Mouse (Mus musculus) limb, embryonic 14.5 days (tissue): ENCODE data around the gene Tas2r124. TPM values are rescaled to one million over a fixed set of nuclear protein-coding genes. Genes with fewer than 3 reads are reported as not detected.

Experiments
- ATAC-seq: fragments of 200-750 bp; cut with Nextera tagmentation; 2 replicates; pipeline ENCODE4 v1.8.0; 2017; ENCODE audit warnings: low read depth, moderate number of reproducible peaks, moderate TSS enrichment; ENCODE audit not compliant: low FRiP score
- DNase-seq: peaks from one replicate; pipeline ENCODE4 v3.0.0-alpha.2; 2015; ENCODE audit warnings: low spot score
- H3K27ac ChIP-seq: fragments of 300-500 bp; sonication (generic); replicated peaks from 2 replicates; pipeline ENCODE4 v1.5.1; 2014; ENCODE audit warnings: low read depth, mild to moderate bottlenecking, low read length, moderate library complexity, mixed read lengths
- H3K27me3 ChIP-seq: fragments of 300-500 bp; sonication (generic); 2 replicates; pipeline ENCODE4 v1.6.1; 2014; ENCODE audit warnings: low read length, mixed read lengths; ENCODE audit not compliant: control insufficient read depth, insufficient read depth
- H3K36me3 ChIP-seq: fragments of 300-500 bp; sonication (generic); 2 replicates; pipeline ENCODE4 v1.6.1; 2014; ENCODE audit warnings: mild to moderate bottlenecking, low read length, moderate library complexity, mixed read lengths; ENCODE audit not compliant: control insufficient read depth, insufficient read depth
- H3K4me1 ChIP-seq: fragments of 300-500 bp; sonication (generic); 2 replicates; pipeline ENCODE4 v1.6.1; 2014; ENCODE audit warnings: antibody characterized with exemption, low read length, mixed read lengths; ENCODE audit not compliant: control insufficient read depth, insufficient read depth
- H3K4me2 ChIP-seq: fragments of 300-500 bp; sonication (generic); replicated peaks from 2 replicates; pipeline ENCODE4 v1.6.1; 2014; ENCODE audit warnings: low read depth, mild to moderate bottlenecking, low read length, moderate library complexity; ENCODE audit not compliant: severe bottlenecking
- H3K4me3 ChIP-seq: fragments of 300-500 bp; sonication (generic); replicated peaks from 2 replicates; pipeline ENCODE4 v1.5.1; 2014; ENCODE audit warnings: low read length
- H3K9ac ChIP-seq: fragments of 300-500 bp; sonication (generic); 2 replicates; pipeline ENCODE4 v1.6.1; 2014; ENCODE audit warnings: mild to moderate bottlenecking, low read depth, low read length, moderate library complexity; ENCODE audit not compliant: severe bottlenecking
- H3K9me3 ChIP-seq: fragments of 300-500 bp; sonication (generic); 2 replicates; pipeline ENCODE4 v1.6.1; 2016; ENCODE audit warnings: low read length; ENCODE audit not compliant: control insufficient read depth
- POLR2A ChIP-seq: fragments of 200-500 bp; IDR thresholded peaks from 2 replicates; pipeline ENCODE4 v1.8.0; 2012; ENCODE audit warnings: inconsistent platforms, mild to moderate bottlenecking, moderate library complexity, borderline replicate concordance; ENCODE audit not compliant: insufficient read depth, insufficient read length; ENCODE audit errors: extremely low read depth
- WGBS: fragments of 180-500 bp; shearing (Covaris S2); extraction: QIAGEN DNeasy Blood & Tissue Kit; methylation state at CpG from one replicate; pipeline ENCODE4 v1.1.7; 2014; 5-methylcytosine and 5-hydroxymethylcytosine counted together
- polyA plus RNA-seq, 2 experiments: library from polyadenylated mRNA; depleted of rRNA in 1 of 2; stranded (reverse) in 1 of 2; unstranded in 1 of 2; fragments of >200 nt; fragmentation: Nextera tagmentation in 1 of 2; extraction: Ambion mirVana in 1 of 2; gene quantifications; 2 replicates each; pipeline versions ENCODE4 v1.2.1 to v1.2.3; 2012 to 2014

Gene Tas2r124
- polyA plus RNA-seq, 2 experiments: not detected

- Histone ChIP-seq H3K4me1 (no peaks in the 10 kb centered on the region), H3K9ac (no peak within 1 kb of the TSS), H3K36me3 (no peaks in the 10 kb centered on the region), H3K27me3 (no peaks in the 10 kb centered on the region), H3K4me3 (no peak within 1 kb of the TSS), H3K27ac (no peak within 1 kb of the TSS), H3K9me3 (no peaks in the 10 kb centered on the region), H3K4me2 (no peak within 1 kb of the TSS)
- ATAC-seq: no peak
- DNase-seq: no peak
- TF ChIP-seq POLR2A: no peak
These were observed 23.5 kb downstream of the Tas2r124 start, which contains the start of gene Tas2r136 for GRCm38 (mm10) chr6:132778062-132778461. Gene Tas2r136 (minus strand): TSS chr6:132778162.

- Histone ChIP-seq H3K9ac (no peak overlapping the region), H3K4me1 (no peaks in the 10 kb centered on the region), H3K27me3 (no peaks in the 10 kb centered on the region), H3K9me3 (no peaks in the 10 kb centered on the region), H3K27ac (no peak overlapping the region), H3K4me2 (no peak overlapping the region), H3K4me3 (no peak overlapping the region), H3K36me3 (no peaks in the 10 kb centered on the region)
- ATAC-seq: no peak
- no peak for DNase-seq
- no peak for TF ChIP-seq POLR2A
- WGBS: 41% methylated on average over 1 of the region's 1 CpGs
These were observed 40.9 kb downstream of the Tas2r124 start for GRCm38 (mm10) chr6:132795393-132795792.

- Histone ChIP-seq H3K4me3 (no peak within 1 kb of the TSS), H3K4me2 (no peak within 1 kb of the TSS), H3K27ac (no peak within 1 kb of the TSS), H3K36me3 (no peaks in the 10 kb centered on the region), H3K27me3 (no peaks in the 10 kb centered on the region), H3K9ac (no peak within 1 kb of the TSS), H3K9me3 (no peaks in the 10 kb centered on the region), H3K4me1 (no peaks in the 10 kb centered on the region)
- no peak for ATAC-seq
- DNase-seq: no peak
- no peak for TF ChIP-seq POLR2A
- 65% methylated on average over 1 of the region's 1 CpGs for WGBS
These were observed 48.0 kb downstream of the Tas2r124 start, which contains the start of gene Tas2r117 for GRCm38 (mm10) chr6:132802518-132802917. Gene Tas2r117 (plus strand): TSS chr6:132802818.

Other genes starting within 250 kb of the Tas2r124 start
- gene Prh1, start 184.9 kb upstream of the Tas2r124 start, polyA plus RNA-seq (2012; rRNA removed): not detected in 2 replicates
- not detected in 2 replicates for gene Prh1, start 184.9 kb upstream of the Tas2r124 start, polyA plus RNA-seq (2014; fragmentation: Nextera tagmentation; extraction: Ambion mirVana)
- not detected in 2 replicates for gene Prp2, start 158.8 kb upstream of the Tas2r124 start, polyA plus RNA-seq (2012; rRNA removed)
- not detected in 2 replicates for gene Prp2, start 158.8 kb upstream of the Tas2r124 start, polyA plus RNA-seq (2014; fragmentation: Nextera tagmentation; extraction: Ambion mirVana)
- not detected in 2 replicates for gene A630073D07Rik, start 103.2 kb upstream of the Tas2r124 start, polyA plus RNA-seq (2012; rRNA removed)
- not detected in 2 replicates for gene A630073D07Rik, start 103.2 kb upstream of the Tas2r124 start, polyA plus RNA-seq (2014; fragmentation: Nextera tagmentation; extraction: Ambion mirVana)
- gene Tas2r120, start 97.8 kb upstream of the Tas2r124 start, polyA plus RNA-seq (2012; rRNA removed): not detected in 2 replicates
- not detected in 2 replicates for gene Tas2r120, start 97.8 kb upstream of the Tas2r124 start, polyA plus RNA-seq (2014; fragmentation: Nextera tagmentation; extraction: Ambion mirVana)
- gene Tas2r121, start 53.7 kb upstream of the Tas2r124 start, polyA plus RNA-seq (2012; rRNA removed): not detected in 2 replicates
- gene Tas2r121, start 53.7 kb upstream of the Tas2r124 start, polyA plus RNA-seq (2014; fragmentation: Nextera tagmentation; extraction: Ambion mirVana): not detected in 2 replicates
- not detected in 2 replicates for gene Tas2r122, start 42.8 kb upstream of the Tas2r124 start, polyA plus RNA-seq (2012; rRNA removed)
- not detected in 2 replicates for gene Tas2r122, start 42.8 kb upstream of the Tas2r124 start, polyA plus RNA-seq (2014; fragmentation: Nextera tagmentation; extraction: Ambion mirVana)
- gene Tas2r115, start 16.7 kb upstream of the Tas2r124 start, polyA plus RNA-seq (2012; rRNA removed): not detected in 2 replicates
- not detected in 2 replicates for gene Tas2r115, start 16.7 kb upstream of the Tas2r124 start, polyA plus RNA-seq (2014; fragmentation: Nextera tagmentation; extraction: Ambion mirVana)
- not detected in 2 replicates for gene Tas2r102, start 7.4 kb downstream of the Tas2r124 start, polyA plus RNA-seq (2012; rRNA removed)
- not detected in 2 replicates for gene Tas2r102, start 7.4 kb downstream of the Tas2r124 start, polyA plus RNA-seq (2014; fragmentation: Nextera tagmentation; extraction: Ambion mirVana)
- gene Tas2r136, start 23.4 kb downstream of the Tas2r124 start, polyA plus RNA-seq (2012; rRNA removed): not detected in 2 replicates
- gene Tas2r136, start 23.4 kb downstream of the Tas2r124 start, polyA plus RNA-seq (2014; fragmentation: Nextera tagmentation; extraction: Ambion mirVana): not detected in 2 replicates
- gene Tas2r117, start 48.1 kb downstream of the Tas2r124 start, polyA plus RNA-seq (2012; rRNA removed): not detected in 2 replicates
- not detected in 2 replicates for gene Tas2r117, start 48.1 kb downstream of the Tas2r124 start, polyA plus RNA-seq (2014; fragmentation: Nextera tagmentation; extraction: Ambion mirVana)
- gene Tas2r123, start 92.4 kb downstream of the Tas2r124 start, polyA plus RNA-seq (2012; rRNA removed): not detected in 2 replicates
- not detected in 2 replicates for gene Tas2r123, start 92.4 kb downstream of the Tas2r124 start, polyA plus RNA-seq (2014; fragmentation: Nextera tagmentation; extraction: Ambion mirVana)
- gene Tas2r116, start 100.7 kb downstream of the Tas2r124 start, polyA plus RNA-seq (2012; rRNA removed): not detected in 2 replicates
- gene Tas2r116, start 100.7 kb downstream of the Tas2r124 start, polyA plus RNA-seq (2014; fragmentation: Nextera tagmentation; extraction: Ambion mirVana): not detected in 2 replicates
- not detected in 2 replicates for gene Tas2r110, start 113.3 kb downstream of the Tas2r124 start, polyA plus RNA-seq (2012; rRNA removed)
- gene Tas2r110, start 113.3 kb downstream of the Tas2r124 start, polyA plus RNA-seq (2014; fragmentation: Nextera tagmentation; extraction: Ambion mirVana): not detected in 2 replicates
- not detected in 2 replicates for gene Tas2r113, start 138.3 kb downstream of the Tas2r124 start, polyA plus RNA-seq (2012; rRNA removed)
- gene Tas2r113, start 138.3 kb downstream of the Tas2r124 start, polyA plus RNA-seq (2014; fragmentation: Nextera tagmentation; extraction: Ambion mirVana): not detected in 2 replicates
- not detected in 2 replicates for gene Tas2r125, start 154.9 kb downstream of the Tas2r124 start, polyA plus RNA-seq (2012; rRNA removed)
- not detected in 2 replicates for gene Tas2r125, start 154.9 kb downstream of the Tas2r124 start, polyA plus RNA-seq (2014; fragmentation: Nextera tagmentation; extraction: Ambion mirVana)
- gene Tas2r129, start 196.4 kb downstream of the Tas2r124 start, polyA plus RNA-seq (2012; rRNA removed): not detected in 2 replicates
- not detected in 2 replicates for gene Tas2r129, start 196.4 kb downstream of the Tas2r124 start, polyA plus RNA-seq (2014; fragmentation: Nextera tagmentation; extraction: Ambion mirVana)
- not detected in 2 replicates for gene Tas2r131, start 203.2 kb downstream of the Tas2r124 start, polyA plus RNA-seq (2012; rRNA removed)
- gene Tas2r131, start 203.2 kb downstream of the Tas2r124 start, polyA plus RNA-seq (2014; fragmentation: Nextera tagmentation; extraction: Ambion mirVana): not detected in 2 replicates
- gene Tas2r109, start 226.2 kb downstream of the Tas2r124 start, polyA plus RNA-seq (2012; rRNA removed): not detected in 2 replicates
- gene Tas2r109, start 226.2 kb downstream of the Tas2r124 start, polyA plus RNA-seq (2014; fragmentation: Nextera tagmentation; extraction: Ambion mirVana): not detected in 2 replicates